Mouse (Mus musculus): ENCODE data around the gene Fem1b.

DNA sequence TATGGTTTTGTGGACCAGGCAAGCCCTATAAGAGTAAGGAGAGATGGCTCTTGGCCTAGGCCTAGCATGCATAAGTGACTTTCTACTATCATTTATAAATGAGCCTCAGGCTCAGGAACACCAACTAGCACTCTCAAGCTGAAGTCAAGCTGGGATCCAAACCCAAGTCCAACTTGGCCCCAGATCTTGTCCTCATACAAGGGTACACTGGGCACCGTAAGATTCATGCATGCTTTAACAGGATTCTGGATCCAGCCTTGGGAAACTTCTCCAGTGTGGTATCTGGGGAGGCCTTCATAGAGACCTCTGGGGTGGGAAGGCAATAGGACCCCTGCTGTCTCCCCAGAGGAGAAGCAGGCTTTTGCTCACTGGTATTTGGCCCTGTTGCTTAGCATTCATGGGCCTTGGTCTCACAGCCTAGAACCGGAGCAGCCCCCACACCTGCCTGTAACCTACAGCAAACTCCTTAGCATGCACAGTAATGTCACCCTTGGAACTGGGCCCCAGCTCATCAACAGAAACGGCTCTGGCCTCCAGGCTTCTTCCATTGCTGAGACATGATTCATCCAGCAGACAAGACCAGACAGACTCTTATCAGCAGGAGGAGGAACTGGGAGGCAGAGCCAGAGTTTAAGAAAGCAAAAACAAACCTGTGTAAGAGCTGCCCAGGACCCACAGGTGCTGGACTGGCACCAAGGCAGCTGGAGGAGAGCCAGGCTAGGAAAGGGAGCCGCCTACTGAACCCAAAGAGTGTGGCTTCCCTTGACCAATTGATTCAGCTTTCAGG, 6.3 kb upstream of the Fem1b start:
- TF ChIP-seq CTCF (IDR thresholded peaks at IDR 0.05; ENCODE audit: control insufficient read depth, insufficient read depth, insufficient replicate concordance, low read depth, low read length) (no peak), POLR2A (IDR thresholded peaks at IDR 0.05; ENCODE audit: control insufficient read depth, low read depth, low read length) (no peak)
